Mouse (Mus musculus) T-helper 2 cell (primary cell): Measurements from ENCODE around the gene Zcrb1.
"Not testable (repeated sequence)": the region's sequence is repeated elsewhere in the genome, so short reads cannot be mapped to it uniquely, and the experiment has no call there.

Experiments
- in situ Hi-C: fragments of 300-600 bp; cut with MboI, MseI; formaldehyde crosslinking; loops from one replicate; pipeline ENCODE4 v1.15.1; 2025; ENCODE audit warnings: high pct_unique_total_duplicates

The Zcrb1 gene

DNA sequence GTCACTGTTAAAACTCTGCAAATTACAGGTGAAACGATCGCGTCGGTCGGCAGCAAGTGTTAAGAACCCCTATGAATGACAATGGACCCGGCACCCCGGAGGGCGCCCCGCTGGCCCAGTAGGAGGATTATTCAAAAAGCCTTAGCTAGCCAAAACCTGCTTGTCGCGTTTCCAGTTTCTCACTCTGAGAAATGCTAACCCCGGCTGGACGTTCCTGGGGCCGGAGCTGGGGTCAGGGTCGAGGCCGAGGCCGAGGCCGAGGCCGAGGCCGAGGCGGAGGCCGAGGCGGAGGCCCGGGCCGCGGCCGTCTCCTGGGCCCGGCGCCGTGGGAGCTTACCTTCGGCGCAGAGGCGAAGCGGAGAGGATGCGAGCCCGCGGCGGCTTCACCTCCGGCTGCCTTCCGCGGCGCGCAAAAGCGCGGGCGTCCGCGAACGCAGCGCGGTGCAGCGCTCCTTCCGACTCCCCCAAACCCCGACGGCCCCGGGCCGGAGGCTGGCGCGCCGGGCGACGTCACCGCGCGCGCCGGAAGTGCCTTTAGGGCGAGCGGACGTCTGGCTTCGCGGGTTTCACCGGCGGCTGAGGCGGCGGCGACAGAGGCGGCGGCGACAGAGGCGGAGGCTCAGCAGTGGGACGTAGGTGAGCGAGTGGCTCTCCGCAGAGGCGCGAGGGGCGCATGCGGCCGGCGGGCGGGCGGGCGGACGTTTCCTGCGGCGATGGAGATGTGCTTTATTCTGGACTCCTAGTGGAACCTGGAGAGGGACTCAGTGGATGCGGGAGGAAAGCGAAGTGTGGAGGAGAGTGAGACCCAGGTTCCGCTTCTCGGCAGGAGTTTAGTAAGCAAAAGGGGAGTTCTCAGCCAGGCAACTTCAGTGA, at the start of gene Zcrb1, which contains the start of gene Pphln1:
Gene Zcrb1, minus strand, starts transcription at position 509 of the 873 bp plus-strand sequence.
Gene Pphln1, plus strand, starts transcription at position 525 of the 873 bp plus-strand sequence.
- in situ Hi-C loops: no loop called here

DNA sequence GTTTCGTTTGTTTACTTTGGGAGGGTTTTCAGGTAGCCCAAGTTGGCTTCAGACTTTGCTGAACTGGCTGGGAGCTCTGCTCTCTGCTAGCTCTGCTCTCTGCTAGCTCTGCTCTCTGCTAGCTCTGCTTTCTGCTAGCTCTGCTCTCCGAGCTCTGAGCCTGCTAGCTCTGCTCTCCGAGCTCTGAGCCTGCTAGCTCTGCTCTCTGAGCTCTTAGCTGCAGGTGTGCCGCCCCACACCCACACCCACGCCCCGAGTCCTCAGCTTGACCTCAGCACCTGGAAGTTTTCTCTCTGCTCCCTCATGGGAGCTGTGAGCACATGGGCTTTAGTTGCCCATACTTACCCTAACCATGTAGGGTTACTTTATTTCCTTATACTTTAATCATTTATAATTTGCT, 45.5 kb upstream of the Zcrb1 start:
- in situ Hi-C loops: no loop called here

DNA sequence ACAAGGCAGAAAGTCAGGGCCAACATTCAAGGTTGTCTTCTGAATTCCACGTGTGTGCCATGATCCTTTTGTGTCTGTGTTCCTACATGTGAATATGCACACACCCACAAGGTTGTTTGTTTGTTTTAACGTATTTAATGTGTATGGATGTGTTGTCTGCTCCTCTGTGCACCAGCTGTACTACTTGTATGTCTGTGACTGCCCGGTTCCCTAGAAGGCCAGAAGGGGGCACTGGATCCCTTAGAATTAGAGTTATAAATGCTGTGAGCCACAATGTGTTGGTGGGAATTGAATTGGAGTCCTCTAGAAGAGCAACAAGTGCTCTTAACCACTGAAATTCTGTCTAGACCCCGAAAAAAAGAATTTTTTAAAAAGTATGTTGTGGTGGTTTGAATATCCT, 44.1 kb upstream of the Zcrb1 start:
- in situ Hi-C loops: no loop called here

DNA sequence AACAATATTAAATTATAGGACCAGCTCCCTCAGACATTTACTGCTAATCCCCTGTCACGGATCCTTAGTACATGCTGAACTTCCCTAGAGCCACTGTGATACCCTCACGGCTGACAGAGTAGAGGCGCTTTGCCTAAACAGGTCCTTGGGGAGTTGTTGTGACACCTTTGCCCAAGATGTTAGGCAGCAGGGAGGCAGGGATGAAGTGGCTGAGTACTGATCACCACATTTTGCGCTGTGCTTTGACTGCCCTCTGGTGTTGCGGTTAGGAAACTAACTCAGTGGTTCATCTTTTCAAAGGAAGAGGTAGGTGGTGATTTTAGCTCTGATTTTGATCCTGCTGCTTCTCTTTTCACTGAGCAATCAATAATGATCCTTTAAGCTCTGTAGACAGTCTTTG, 40.5 kb upstream of the Zcrb1 start:
- in situ Hi-C loops: no loop called here

DNA sequence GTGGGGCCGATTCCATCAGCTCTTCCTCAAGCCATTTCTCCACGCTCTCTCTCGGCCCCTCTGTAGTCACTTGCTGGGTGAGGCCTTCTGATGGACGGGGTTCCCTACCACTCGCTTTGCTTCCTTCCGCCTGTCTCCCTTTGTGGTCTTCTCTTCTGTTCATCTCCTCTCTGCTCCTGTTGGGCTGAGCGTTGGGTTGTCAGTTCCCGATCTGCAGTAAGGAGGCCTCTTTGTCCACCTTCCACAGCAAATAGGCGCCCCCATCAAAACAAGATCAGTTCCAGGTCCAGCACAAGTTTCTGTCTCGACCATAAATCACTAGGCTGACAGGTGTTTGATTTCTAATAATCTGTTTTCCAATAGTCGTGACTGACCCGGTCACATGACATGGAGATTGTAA, 37.9 kb upstream of the Zcrb1 start:
- in situ Hi-C loops: no loop called here

DNA sequence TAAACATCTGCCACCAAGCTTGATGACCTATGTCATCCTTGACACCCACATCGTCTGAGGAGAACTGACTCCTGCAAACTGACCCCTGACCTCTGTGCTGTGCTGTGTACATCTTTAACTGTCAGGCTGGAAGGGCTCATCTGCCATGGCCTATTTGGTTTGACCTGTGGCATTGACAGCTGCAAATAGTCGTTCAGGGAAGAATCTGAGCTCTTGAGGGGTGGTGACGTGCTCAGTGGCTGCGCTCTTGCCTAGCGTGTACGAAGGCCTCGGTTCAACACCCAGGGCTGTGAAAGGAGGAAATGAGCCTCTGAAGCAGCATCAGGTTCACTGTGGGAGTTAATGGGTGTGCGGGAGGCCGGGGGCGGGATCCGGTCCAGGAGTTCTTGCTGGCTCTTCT, 35.7 kb upstream of the Zcrb1 start:
- in situ Hi-C loops: no loop called here

DNA sequence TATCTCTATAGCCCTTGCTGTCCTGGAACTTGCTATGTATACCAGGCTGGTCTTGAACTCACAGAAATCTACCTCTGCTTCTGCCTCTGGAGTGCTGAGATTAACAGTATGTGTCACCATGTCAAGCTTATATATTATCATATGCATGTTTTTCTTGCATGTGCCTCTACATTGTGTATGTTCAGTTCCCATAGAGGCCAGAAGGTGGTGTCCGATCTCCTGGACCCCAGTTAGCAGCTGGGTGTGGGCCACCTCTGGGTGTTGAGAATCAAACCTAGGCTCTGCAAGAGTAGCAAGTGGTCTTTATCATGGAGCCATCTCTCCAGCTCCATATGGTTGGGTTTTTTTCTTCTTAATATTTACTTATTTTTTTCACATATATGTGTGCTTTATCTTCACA, 24.4 kb upstream of the Zcrb1 start:
- in situ Hi-C loops: no loop called here

DNA sequence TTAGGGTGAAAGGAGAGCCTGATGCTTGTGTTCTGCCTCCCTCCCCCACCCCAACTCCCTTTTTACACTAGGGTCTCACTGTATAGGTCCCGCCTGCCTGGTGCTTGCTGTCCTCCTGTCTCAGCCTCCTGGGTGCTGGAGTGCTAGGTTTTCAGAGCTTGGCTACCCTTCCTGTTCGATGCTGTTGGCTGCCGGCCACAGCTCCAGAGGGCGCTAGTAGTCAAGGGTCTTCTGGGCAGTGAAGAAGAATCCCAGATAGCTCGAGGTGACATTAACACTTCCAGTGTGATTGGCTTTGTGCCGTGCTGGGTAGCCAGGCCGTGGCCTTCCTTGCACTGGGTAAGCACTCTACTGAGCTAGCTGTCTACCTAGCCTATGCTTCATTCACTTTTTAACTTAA, 22.5 kb upstream of the Zcrb1 start:
- in situ Hi-C loops: no loop called here

DNA sequence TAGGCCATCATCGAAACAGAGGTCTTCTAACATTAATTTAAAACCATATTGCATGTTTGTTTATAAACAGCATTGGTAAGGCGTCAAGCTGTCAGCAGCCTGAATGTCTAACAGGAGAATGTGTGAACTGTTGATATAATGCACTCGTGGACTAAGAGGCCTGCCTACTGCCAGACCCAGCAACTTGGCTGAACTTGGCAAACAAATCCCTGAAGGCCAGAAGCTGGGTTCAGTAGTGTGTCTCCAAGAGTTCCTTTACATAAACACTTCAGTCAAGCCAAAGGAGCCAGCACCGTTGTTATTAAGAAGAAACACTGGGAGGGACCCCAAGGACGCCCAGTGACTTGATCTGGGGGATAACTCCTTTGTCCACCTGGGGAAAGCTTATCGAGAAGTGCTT, 18.2 kb upstream of the Zcrb1 start:
- in situ Hi-C loops: no loop called here

DNA sequence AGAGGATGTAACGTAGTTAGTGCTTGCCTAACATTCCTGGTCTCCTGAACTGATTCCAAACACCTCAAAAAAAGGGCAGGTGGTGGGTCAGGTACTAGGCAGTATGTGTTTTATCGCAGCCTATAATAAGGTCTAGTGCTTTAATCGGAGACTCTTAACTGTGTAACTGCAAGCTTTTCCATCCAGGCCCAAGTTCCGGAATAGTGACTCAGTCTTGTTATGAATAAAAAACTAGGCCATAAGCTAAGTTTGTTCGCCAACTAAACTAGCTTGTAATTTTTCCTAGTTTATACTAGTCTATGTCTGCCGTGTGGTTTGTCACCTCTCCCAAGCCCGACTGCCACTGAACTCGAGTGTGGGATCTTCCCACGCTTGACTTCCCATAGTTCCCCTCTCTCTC, 16.3 kb upstream of the Zcrb1 start:
- in situ Hi-C loops: no loop called here

DNA sequence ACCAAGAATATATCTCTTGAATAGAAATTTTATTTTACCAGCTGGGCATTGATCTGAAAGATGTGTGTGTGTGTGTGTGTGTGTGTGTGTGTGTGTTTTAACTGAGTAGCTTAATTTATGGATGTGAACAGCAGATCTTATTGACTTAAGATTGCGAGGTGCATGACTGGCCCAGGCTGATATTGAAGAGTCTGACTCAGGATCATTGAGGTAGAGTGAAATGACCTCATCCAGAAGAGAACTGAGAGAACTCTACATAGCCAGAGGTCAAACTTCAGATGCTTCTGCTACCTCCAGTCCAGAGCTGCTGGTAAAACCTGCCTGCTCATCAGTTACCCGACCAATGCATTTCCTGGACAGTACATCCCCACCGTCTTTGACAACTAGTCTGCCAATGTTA, 14.3 kb upstream of the Zcrb1 start:
- in situ Hi-C loops: no loop called here

DNA sequence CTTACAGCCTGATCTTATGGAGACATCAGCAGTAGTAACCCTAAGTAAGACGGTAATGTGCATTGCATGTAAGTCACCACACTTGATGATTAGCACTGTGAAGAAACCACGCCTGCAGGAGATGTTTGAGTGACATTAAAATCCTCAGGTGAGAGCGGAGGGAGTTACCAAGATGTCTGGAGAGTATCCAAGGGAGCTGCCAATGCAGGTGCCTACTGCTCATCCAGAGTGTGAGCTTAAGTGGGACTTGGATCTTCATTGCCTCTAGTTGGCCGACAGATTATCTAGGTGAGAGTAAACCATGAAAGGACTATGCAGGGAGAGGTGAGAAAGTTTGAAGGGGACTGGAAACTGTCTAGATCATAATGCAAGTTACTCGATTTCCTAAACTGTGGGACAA, 8.4 kb upstream of the Zcrb1 start:
- in situ Hi-C loops: no loop called here

DNA sequence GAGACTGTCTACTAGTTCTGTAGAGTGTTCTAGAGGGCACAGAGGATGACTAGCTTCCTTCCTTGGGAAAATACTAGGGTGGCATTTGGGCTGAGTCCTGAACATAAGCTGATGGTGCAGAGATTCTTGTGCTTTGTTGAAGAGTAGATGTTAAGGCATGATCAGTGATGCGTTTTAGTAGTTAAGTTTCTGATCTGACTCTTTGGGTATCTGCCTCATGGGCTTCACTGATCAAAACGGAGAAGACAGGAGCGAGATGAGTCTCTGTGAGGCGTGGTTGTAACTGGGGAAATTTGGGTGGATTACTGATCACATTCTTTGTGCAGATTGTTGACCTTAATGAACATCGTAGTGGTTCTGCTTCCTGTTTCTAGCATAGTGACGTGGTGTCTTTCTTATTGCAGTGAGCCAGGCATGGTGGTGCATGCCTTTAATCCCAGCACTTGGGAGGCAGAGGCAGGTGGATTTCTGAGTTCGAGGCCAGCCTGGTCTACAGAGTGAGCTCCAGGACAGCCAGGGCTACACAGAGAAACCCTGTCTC, 7.4 kb upstream of the Zcrb1 start:
- in situ Hi-C loops: no loop called here

DNA sequence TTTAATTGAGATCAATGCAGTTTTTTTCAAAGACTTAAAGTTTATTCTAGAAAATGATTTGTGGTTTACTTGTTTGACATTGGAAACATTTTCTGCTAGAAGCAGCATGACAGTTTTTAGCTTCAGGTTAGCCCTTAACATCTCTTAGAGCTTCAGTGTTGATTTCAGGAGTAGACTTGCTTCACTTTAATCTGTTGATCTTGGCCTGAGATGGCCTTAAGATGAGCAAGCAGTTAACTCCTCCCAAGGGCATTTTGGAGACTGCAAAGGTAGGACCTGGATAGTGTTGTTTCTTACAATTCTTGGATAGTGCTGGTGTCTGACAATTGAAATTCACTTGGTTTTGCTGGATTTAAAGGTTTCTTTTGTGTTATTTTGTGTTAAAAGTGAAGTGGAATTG, 6.7 kb upstream of the Zcrb1 start:
- in situ Hi-C loops: no loop called here

DNA sequence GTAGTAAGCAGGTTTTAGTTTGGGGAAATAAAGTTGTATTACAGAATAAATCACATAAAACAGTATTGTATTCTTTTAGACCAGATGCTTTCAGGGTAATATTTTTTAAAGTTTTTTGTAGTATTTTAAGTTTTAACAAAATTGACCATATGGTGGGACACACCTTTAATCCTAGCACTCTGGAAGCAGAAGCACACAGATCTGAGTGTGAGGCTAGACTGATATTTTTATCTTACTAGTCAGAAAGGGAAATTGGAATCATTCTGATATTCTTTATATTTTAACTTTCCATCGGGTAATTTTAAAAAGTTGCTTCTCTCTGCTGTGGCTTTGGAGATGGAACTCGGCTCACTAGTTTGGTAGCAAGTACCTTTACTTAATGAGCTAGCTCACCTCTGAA, 4.6 kb upstream of the Zcrb1 start:
- in situ Hi-C loops: no loop called here

DNA sequence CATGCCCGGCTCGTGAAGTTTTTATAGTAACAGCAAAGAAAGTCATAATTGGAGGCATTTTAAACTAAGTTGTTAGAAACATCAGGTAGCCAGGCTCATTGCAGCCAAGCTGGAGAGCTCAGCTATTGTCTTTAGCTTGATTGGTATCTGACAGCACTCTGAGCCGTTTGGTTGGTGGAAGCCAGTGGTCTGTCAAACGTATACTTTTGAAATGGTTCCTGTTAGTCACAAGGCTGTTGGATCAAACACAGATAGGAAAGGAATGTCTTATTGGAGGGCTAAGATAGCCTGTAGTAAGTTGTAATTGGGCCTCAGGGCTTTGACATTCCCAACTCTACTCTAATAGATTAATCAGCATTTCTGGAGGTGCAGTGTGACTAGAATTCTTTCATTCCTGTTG, 3.3 kb upstream of the Zcrb1 start:
- in situ Hi-C loops: no loop called here

DNA sequence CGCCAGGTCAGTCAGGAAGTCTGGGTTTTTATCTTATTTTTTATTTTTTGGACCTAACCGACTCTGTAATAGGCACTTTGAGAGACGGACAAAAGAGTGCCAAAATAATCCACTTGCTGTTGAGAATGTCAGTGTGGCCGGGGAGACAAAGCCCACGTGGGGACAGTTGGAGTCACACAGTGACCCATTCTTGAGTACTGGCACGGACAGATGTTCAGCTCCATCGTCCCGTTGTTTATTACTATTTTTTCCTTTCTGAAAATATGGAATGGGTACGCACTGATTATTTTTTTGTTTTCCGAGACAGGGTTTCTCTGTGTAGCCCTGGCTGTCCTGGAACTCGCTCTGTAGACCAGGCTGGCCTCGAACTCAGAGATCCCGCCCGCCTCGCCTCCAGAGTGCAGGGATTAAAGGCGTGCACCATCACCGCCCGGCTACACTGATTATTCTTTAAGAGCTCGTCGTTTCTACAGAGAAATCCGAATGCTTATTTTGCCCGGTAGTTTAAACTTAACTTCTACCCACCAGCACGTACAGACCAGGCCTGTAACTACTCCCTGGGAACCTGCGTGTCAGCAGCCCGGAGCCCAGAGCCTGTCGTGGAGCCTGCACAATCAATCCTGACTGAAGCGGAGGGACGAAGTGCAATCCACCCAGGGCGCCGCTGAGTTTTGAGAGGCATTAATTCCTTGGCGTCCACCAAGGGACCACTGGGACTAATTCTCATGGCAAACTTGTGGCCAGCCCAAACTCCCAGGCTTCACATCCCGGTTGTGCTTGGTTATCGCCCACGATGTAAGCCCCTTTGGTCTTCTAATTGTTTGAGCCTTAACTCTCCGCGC, 786 bp upstream of the Zcrb1 start:
- in situ Hi-C loops: no loop called here

DNA sequence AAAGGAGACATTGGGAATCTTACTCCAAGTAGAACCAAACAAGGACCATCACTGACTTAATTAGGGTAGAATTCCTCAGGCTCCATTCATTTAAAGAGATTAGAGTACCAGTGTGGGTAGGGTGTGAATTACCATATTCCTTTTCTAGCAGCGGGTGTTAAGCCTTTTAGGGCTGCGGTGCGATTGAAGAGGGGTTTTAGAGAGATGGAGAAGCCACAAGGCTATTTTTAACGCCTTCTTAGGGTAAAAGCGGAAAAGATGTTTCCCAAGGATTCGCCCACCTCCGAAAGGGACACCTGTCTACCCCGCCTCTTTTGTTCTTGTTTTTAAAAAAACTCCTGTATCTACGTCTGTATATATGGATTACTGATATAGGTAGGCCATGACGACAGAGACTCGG, 865 bp downstream of the Zcrb1 start:
- in situ Hi-C loops: no loop called here

DNA sequence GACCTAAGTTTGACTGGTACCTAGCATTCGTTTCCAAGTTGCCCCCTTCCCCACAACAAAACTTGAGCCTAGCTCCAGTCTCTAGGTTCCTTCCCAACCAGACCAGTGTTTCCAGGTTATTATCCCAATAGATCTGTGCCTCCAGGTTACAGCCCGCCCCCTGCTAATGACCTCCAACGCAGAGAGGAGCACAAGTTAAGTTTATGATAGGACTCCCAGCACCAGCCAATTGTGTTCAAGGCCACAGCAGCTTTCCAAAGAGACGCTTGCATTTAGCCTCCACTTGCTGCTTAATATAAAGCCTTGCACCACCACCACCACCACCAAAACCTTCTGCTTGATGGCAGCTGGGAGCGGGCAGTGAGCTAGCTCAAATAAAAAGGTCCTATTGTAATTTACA, 16.8 kb downstream of the Zcrb1 start:
- in situ Hi-C loops: no loop called here

DNA sequence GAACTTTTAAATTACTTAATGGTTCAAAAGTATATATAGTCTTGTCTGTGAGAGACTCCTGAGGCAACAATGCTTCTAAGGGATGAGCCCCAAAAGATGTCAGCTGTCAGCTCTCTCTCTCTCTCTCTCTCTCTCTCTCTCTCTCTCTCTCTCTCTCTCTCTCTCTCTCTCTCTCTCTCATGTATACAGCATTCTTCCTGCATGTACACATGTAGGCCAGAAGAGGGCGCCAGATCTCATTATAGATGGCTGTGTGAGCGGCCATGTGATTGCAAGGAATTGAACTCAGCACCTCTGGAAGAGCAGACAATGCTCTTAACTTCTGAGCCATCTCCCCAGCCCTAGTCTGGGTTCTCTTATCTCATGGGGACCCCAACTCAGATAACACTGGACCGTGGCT, 19.0 kb downstream of the Zcrb1 start:
- in situ Hi-C loops: no loop called here

DNA sequence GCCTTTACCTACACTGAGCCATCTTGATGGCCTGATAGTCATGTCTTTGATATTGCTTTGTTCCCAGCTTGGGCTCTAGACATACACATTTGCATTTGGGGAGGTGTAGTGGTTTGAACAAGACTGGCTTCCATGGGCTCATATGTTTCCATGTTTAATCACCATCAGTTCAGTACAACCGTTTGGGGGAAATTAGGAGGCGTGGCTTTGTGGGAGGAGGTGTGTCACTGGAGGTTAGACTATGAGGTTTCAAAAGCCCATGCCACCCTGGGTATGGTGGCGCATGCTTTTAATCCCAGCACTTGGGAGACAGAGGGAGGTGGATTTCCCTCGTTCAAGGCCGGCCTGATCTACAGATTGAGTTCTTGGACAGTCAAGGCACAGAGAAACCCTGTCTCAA, 22.4 kb downstream of the Zcrb1 start:
- in situ Hi-C loops: no loop called here

DNA sequence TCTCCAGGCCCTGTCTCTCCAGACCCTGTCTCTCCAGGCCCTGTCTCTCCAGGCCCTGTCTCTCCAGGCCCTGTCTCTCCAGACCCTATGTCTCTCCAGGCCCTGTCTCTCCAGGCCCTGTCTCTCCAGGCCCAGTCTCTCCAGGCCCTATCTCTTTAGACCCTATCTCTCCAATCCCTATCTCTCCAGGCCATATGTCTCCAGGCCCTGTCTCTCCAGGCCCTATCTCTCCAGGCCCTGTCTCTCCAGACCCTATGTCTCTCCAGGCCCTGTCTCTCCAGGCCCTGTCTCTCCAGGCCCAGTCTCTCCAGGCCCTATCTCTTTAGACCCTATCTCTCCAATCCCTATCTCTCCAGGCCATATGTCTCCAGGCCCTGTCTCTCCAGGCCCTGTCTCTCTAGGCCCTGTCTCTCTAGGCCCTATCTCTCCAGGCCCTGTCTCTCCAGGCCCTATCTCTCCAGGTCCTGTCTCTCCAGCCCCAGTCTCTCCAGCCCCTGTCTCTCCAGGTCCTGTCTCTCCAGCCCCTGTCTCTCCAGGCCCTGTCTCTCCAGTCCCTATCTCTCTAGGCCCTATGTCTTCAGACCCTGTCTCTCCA, 25.5 kb downstream of the Zcrb1 start:
- in situ Hi-C loops: not testable (repeated sequence)
